Mouse (Mus musculus) embryo, embryonic 10 days (tissue): ENCODE data around the gene Rilpl1.
A peak's percentile ranks its signal among the peaks of the same experiment; 100 is the strongest.
"Not testable (repeated sequence)": the region's sequence is repeated elsewhere in the genome, so short reads cannot be mapped to it uniquely, and the experiment has no call there.

Experiments
- DNase-seq: peaks from one replicate; pipeline ENCODE4 v3.0.0-alpha.2; 2015; ENCODE audit warnings: low spot score

Gene Rilpl1

GRCm38 (mm10) chr5:124492618-124493017 is 38.6 kb downstream of the Rilpl1 start:
- no peak for DNase-seq

DNA sequence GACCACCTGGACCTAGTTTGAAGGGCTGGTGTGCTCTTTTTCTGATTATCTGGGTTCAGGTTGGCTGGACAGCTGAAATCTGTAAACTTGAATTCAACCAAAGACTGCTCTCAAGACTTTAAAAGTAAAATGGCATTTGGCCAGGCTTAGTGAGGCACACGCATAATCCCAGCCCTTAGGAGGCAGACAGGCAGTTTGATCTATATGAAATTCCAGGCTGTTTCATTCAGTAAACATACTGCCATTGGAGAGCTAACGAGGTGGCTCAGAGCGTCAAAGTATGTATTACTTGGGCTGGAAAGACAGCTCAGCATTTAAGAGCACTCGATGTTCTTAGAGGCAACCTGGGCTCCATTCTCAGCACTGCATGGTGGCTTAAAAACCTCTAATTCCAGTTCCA is 39.5 kb downstream of the Rilpl1 start:
- no peak for DNase-seq

DNA sequence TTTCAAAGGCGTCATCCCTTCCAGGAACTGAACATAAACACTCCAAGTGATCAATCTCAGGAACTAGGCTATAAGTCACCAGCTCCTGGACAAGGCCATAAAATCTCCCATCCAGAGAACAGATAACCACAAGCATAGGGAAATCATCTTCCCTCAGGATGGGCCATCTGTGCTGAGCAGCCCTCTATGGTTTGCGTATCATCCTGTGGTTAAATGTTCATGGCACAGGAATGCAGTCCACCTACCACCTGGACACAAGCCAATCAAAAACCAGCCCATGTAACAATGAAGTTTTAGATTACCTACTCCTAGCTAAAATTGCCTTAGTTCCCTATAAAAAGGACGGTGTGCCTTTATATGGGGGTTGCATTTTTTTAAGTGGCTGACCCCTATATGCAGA is 42.3 kb downstream of the Rilpl1 start:
- DNase-seq = no peak

GRCm38 (mm10) chr5:124485654-124486053 is 45.5 kb downstream of the Rilpl1 start:
- DNase-seq = no peak

GRCm38 (mm10) chr5:124483655-124484396 is 47.4 kb downstream of the Rilpl1 start:
- no peak for DNase-seq

GRCm38 (mm10) chr5:124482966-124483654 is 48.1 kb downstream of the Rilpl1 start, which contains the start of gene Snrnp35:
Gene Snrnp35, plus strand, starts transcription at chr5:124483134.
- DNase-seq = peak; percentile 93

DNA sequence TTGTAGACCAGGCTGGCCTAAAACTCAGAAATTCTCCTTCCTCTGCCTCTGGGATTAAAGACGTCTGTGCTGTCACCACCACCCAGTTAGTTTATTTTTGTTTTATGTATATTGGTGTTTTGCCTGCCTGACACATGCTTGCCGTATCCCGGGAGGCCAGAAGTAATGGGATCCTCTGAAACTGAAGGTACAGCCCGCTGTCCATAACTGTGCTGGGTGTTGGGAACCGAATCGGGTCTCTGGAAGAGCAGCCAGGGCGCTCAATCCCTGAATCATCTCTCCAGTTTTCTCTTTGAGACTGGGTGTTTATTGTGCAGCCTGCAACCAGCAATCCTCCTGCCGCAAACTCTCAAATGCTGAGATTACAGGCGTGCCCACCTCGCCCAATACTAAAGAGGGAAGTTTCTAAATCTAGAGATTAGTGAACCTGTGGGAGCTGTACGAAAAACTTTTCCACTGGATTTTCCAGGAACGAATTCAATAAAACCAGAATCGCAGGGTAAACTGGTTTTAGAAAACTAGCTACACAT is 48.7 kb downstream of the Rilpl1 start:
- DNase-seq = peak; percentile 37

DNA sequence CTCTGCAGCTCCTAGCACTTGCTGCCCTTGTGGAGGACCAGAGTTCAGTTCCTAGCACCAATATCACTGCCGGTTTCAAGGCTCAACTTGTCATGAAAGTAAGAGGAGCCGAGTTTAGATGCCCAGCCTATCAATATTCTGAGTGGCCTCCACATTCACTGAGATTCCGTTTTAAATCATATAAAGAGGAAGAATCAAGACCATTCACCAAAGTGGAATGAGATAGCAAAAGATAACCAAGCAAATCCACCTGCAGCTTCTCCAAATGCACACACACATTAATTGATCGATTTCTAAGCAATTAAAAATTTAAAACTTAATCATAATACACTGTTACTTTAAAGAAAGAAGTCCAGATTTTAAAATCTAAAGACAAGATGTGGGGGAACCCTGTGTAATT is 49.5 kb downstream of the Rilpl1 start:
- DNase-seq = no peak

DNA sequence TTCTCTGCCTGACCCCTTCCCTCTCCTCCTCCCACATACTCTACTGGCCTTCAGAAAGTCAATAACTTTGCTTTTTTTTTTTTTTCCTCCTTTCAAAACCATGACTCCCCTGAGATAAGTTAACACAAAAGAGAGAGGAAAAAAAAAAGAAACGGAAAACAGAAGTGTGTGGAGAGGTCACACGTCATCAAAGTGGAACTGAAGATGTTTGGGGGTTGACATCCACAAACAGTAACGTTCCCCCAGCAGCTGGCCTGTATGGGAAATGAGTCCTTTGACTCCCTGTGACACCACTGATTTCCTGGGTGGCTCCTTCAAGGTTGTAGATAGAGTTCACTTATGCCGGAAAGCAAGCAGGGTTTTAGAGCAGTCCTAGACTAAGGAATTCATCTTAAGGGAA is 51.1 kb downstream of the Rilpl1 start:
- no peak for DNase-seq

DNA sequence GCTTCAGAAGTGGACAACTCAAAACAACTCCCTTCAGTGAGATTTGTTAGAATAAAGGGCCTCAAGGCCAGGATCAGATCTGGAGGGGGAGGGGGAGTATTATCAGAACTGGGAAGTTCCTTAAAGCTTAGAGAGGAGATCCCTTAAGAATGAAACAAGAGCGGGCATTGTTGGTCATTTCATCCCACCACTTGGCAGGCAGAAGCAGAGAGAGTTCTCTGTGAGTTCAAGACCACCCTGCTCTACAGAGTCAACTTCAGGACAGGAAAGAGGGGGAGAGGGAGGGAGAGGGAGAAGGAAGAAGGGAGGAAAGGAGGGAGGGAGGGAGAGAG is 52.4 kb downstream of the Rilpl1 start:
- DNase-seq = no peak

DNA sequence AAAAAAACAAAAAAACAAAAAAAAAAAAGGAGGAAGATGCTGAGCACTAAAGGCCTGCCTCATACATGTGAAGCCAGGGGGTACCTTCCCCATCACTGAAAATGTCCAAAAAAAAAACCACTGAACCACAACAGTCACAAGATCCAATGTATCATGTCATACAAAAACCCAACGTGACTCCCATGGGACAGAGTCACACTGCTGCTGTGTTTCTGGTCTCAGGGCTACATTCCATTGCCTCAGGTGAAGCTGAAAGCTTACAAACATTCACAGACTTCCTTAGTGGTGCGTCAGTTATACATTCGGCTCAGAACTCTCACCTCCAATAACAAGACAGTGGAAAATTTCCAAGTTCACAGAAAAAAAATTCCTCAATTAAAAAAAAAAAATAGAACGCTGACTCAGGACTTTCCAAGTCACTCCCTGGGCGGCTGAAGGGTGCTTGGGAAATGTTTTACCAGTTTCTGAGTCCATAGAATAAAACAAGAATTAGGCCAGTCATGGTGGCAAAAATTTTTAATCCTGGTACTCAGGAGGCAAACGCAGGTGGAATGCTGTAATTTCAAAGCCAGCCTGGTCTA is 60.5 kb downstream of the Rilpl1 start:
- DNase-seq = no peak

DNA sequence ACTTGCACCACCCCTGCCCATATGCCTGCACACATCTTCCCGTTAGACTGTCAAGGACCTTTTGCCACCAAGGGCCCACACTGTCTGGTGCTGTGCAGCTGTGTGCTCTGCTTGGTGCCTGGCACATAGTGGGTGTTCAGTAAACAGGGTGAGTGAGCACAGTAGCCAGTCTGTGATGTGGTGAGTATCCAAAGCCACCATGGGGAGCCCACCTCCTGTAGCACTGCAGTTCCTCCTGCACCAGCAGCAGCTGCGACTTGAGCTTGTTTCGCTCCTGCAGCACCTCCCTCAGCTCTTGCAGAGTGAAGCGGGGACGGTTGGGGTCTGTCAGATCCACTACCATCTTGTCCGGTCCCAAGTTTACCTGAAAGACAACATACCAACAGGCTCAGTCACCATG is 61.7 kb downstream of the Rilpl1 start:
- DNase-seq = no peak

GRCm38 (mm10) chr5:124468365-124468764 is 62.8 kb downstream of the Rilpl1 start:
- DNase-seq = no peak

DNA sequence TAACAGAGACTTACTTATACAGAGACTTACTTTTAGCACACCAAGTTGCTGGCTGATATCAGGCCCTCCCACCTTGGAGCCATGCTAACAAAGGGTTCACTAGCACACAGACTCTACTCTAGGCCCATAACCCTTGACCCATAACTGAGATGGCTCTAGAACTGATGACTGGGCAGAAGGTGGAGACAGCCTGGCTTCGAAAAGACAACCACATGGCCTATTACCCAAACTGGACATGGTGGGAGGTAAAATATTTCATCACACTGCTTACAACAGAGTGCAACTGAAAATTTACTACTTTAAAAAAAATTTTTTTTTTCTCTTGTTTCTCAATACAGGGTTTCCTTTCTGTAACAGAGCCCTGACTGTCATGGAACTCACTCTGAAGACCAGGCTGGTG is 63.4 kb downstream of the Rilpl1 start:
- no peak for DNase-seq

- DNase-seq = no peak
These were observed 66.3 kb downstream of the Rilpl1 start for GRCm38 (mm10) chr5:124464905-124465304.

DNA sequence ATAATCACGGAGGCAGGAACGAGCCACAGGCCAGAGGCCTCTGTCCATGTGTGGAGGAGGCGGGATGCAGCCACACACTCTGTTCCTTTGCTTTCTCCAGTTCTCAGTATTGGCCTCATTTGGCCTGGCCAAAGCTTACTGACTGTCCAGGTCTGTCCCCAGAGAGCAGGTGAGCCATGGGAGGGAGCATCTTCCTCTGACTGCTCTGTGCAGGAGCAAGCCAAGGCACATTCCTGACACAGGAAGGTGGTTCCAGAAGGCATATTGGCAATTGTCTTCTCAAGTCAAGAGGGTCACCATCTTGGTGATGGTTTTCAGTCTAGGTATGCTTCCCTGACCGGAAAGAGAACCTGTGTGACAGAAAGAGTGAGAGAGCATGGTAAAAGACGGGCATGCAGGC is 67.7 kb downstream of the Rilpl1 start:
- DNase-seq = no peak

- no peak for DNase-seq
These were observed 68.7 kb downstream of the Rilpl1 start for GRCm38 (mm10) chr5:124462297-124463025.

DNA sequence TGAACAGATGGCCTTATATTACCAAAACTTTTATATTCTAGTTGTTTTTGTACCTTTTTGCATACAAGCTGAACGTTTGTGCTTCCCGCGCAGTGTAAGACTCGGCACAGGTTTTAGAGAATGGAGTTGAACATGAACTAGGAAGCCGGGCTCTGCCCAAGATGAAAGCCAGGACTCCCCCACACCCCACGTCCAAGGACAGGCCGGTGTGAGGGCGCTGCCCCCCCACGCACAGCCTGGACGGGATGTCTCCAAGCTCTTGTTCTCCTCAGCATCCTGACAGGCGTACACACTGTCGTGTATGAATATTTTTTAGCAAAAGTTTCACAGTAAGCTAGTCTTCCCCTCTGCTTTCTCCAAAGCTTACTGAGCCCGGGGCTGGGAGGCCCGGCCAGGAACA is 70.3 kb downstream of the Rilpl1 start:
- not testable (repeated sequence) for DNase-seq

DNA sequence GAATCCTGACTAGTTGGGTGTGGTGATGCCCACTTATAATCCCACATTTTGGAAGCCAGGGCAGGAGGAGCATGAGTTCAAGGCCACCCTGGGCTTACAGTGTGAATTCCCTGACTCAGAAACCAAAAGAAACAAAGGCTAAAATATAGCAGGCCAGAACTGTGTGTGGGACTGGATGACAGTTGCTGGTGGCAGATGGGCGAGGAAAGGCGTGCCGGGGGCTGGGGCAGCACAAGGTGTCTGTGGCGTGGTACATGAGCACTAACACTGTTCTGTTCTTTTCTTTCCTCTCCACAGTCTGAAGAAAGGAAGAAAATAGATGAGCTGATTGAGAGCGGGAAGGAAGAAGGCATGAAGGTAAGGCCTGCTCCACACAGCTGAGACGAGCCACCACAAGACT is 74.4 kb downstream of the Rilpl1 start:
- DNase-seq = no peak

- DNase-seq = no peak
These were observed 77.1 kb downstream of the Rilpl1 start for GRCm38 (mm10) chr5:124454082-124454419.

- no peak for DNase-seq
These were observed 77.7 kb downstream of the Rilpl1 start for GRCm38 (mm10) chr5:124453339-124454081.
